Mouse (Mus musculus) lung, postnatal 0 days (tissue): Measurements from ENCODE around the gene Slc1a5.

Experiments
- CTCF ChIP-seq: IDR thresholded peaks from 2 replicates; pipeline ENCODE4 v1.5.1; 2016; ENCODE audit warnings: antibody characterized with exemption, mild to moderate bottlenecking
- EP300 ChIP-seq: IDR thresholded peaks from 2 replicates; pipeline ENCODE4 v1.6.1; 2016; ENCODE audit warnings: antibody characterized with exemption, mild to moderate bottlenecking, control low read depth

- TF ChIP-seq CTCF, result no peak
- no peak for TF ChIP-seq EP300
These were observed 49.2 kb upstream of the Slc1a5 start for GRCm38 (mm10) chr7:16731893-16732422.
